Mouse (Mus musculus) limb, embryonic 14.5 days (tissue): ENCODE results near the gene Wfdc2. TPM values are rescaled to one million over a fixed set of nuclear protein-coding genes. Genes with fewer than 3 reads are reported as not detected.

Experiments
- ATAC-seq: fragments of 200-750 bp; cut with Nextera tagmentation; 2 replicates; pipeline ENCODE4 v1.8.0; 2017; ENCODE audit warnings: low read depth, moderate number of reproducible peaks, moderate TSS enrichment; ENCODE audit not compliant: low FRiP score
- DNase-seq: peaks from one replicate; pipeline ENCODE4 v3.0.0-alpha.2; 2015; ENCODE audit warnings: low spot score
- H3K27ac ChIP-seq: fragments of 300-500 bp; sonication (generic); replicated peaks from 2 replicates; pipeline ENCODE4 v1.5.1; 2014; ENCODE audit warnings: low read depth, mild to moderate bottlenecking, low read length, moderate library complexity, mixed read lengths
- H3K27me3 ChIP-seq: fragments of 300-500 bp; sonication (generic); 2 replicates; pipeline ENCODE4 v1.6.1; 2014; ENCODE audit warnings: low read length, mixed read lengths; ENCODE audit not compliant: control insufficient read depth, insufficient read depth
- H3K36me3 ChIP-seq: fragments of 300-500 bp; sonication (generic); 2 replicates; pipeline ENCODE4 v1.6.1; 2014; ENCODE audit warnings: mild to moderate bottlenecking, low read length, moderate library complexity, mixed read lengths; ENCODE audit not compliant: control insufficient read depth, insufficient read depth
- H3K4me1 ChIP-seq: fragments of 300-500 bp; sonication (generic); 2 replicates; pipeline ENCODE4 v1.6.1; 2014; ENCODE audit warnings: antibody characterized with exemption, low read length, mixed read lengths; ENCODE audit not compliant: control insufficient read depth, insufficient read depth
- H3K4me2 ChIP-seq: fragments of 300-500 bp; sonication (generic); replicated peaks from 2 replicates; pipeline ENCODE4 v1.6.1; 2014; ENCODE audit warnings: low read depth, mild to moderate bottlenecking, low read length, moderate library complexity; ENCODE audit not compliant: severe bottlenecking
- H3K4me3 ChIP-seq: fragments of 300-500 bp; sonication (generic); replicated peaks from 2 replicates; pipeline ENCODE4 v1.5.1; 2014; ENCODE audit warnings: low read length
- H3K9ac ChIP-seq: fragments of 300-500 bp; sonication (generic); 2 replicates; pipeline ENCODE4 v1.6.1; 2014; ENCODE audit warnings: mild to moderate bottlenecking, low read depth, low read length, moderate library complexity; ENCODE audit not compliant: severe bottlenecking
- H3K9me3 ChIP-seq: fragments of 300-500 bp; sonication (generic); 2 replicates; pipeline ENCODE4 v1.6.1; 2016; ENCODE audit warnings: low read length; ENCODE audit not compliant: control insufficient read depth
- POLR2A ChIP-seq: fragments of 200-500 bp; IDR thresholded peaks from 2 replicates; pipeline ENCODE4 v1.8.0; 2012; ENCODE audit warnings: inconsistent platforms, mild to moderate bottlenecking, moderate library complexity, borderline replicate concordance; ENCODE audit not compliant: insufficient read depth, insufficient read length; ENCODE audit errors: extremely low read depth
- WGBS: fragments of 180-500 bp; shearing (Covaris S2); extraction: QIAGEN DNeasy Blood & Tissue Kit; methylation state at CpG from one replicate; pipeline ENCODE4 v1.1.7; 2014; 5-methylcytosine and 5-hydroxymethylcytosine counted together
- polyA plus RNA-seq, 2 experiments: library from polyadenylated mRNA; depleted of rRNA in 1 of 2; stranded (reverse) in 1 of 2; unstranded in 1 of 2; fragments of >200 nt; fragmentation: Nextera tagmentation in 1 of 2; extraction: Ambion mirVana in 1 of 2; gene quantifications; 2 replicates each; pipeline versions ENCODE4 v1.2.1 to v1.2.3; 2012 to 2014

Wfdc2 gene
- polyA plus RNA-seq, 2 experiments: 27.3 to 30.4 TPM

DNA sequence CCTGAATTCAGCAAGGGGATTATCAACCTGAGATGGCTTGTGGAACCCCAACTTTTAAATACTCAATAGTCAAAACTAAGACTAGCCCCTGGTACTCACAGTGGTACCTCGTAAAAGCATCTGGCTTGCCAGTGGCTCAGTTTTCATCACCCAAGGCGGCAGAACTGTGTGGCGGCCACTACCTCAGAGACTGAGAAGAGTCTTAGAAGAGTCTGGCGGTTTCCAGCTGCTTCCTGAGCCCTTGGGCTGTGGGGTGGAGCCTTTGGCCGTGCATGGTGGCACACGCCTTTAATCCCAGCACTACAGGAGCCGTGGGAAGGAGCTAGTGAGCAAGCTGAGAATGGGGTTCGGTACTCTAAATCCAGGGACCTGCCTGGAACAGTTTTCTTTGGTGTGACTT is 39.9 kb upstream of the Wfdc2 start:
- no peak for ATAC-seq
- Histone ChIP-seq H3K27me3 (no peaks in the 10 kb centered on the region), H3K9me3 (0 out of 2 replicates have a peak, but pooled peaks cover 4% of the 10 kb centered on the region), H3K27ac (no peak overlapping the region), H3K36me3 (no peaks in the 10 kb centered on the region), H3K4me1 (peaks cover 23% of the 10 kb centered on the region), H3K4me3 (no peak overlapping the region), H3K9ac (no peak overlapping the region), H3K4me2 (0 out of 2 replicates have a peak overlapping the region, but pooled peaks have one; percentile 10)
- DNase-seq: no peak
- no peak for TF ChIP-seq POLR2A
- WGBS: 11% methylated on average over 8 of the region's 8 CpGs

DNA sequence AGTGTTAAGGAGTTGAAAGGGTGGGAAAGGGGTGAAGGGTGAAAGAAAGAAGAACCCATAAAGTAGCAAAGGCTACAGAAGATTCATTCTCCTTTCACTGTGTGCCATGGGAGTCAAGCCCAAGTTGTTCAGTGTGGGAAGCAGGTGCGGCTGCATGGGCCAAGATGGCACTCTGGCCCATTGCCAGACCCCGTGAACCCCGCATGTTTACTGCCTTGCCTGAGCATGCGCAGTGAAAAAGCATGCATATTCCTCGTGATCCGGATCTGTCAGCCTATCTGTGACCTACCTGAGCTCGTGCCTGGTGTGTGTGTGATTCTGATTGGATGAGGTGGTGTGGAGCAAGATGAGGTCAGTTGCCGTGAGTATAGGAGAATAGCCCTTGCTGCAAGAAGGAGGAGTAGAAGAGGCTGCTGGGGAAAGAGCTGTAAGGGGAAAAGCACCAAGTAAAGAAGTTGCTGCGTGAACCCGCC is 38.9 kb upstream of the Wfdc2 start:
- no peak overlapping the region for H3K9ac ChIP-seq
- no peak for TF ChIP-seq POLR2A
- peaks cover 23% of the 10 kb centered on the region for H3K4me1 ChIP-seq
- no peak overlapping the region for H3K4me3 ChIP-seq
- WGBS: 81% methylated on average over 10 of the region's 10 CpGs
- 0 out of 2 replicates have a peak, but pooled peaks cover 4% of the 10 kb centered on the region for H3K9me3 ChIP-seq
- no peak overlapping the region for H3K4me2 ChIP-seq
- H3K36me3 ChIP-seq: no peaks in the 10 kb centered on the region
- ATAC-seq (no peak), DNase-seq (no peak)
- H3K27me3 ChIP-seq: no peaks in the 10 kb centered on the region
- H3K27ac ChIP-seq: no peak overlapping the region

DNA sequence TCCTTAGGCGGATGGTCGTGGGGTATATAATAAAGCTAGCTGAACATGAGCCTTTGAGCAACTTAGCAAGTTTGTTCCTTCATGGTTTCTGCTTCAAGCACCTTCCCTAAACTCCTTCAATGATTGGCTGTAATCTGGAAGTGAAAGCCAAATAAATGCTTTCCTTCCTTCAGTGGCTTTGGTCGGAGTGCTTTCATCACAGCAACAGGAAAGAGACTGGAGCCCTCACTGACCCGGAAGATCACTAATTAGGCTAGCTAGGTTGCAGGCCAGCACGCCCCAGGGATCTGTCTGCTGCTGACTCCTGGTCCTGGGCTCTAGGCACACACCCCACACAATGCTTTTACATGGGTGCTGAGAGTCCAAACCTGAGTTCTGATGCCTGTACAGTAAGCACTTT is 33.7 kb upstream of the Wfdc2 start:
- Histone ChIP-seq H3K9ac (no peak overlapping the region), H3K36me3 (no peaks in the 10 kb centered on the region), H3K4me1 (no peaks in the 10 kb centered on the region), H3K27me3 (no peaks in the 10 kb centered on the region), H3K9me3 (0 out of 2 replicates have a peak, but pooled peaks cover 4% of the 10 kb centered on the region), H3K4me2 (no peak overlapping the region), H3K4me3 (no peak overlapping the region), H3K27ac (no peak overlapping the region)
- no peak for TF ChIP-seq POLR2A
- ATAC-seq (no peak), DNase-seq (no peak)
- WGBS: 50% methylated on average over 5 of the region's 5 CpGs

DNA sequence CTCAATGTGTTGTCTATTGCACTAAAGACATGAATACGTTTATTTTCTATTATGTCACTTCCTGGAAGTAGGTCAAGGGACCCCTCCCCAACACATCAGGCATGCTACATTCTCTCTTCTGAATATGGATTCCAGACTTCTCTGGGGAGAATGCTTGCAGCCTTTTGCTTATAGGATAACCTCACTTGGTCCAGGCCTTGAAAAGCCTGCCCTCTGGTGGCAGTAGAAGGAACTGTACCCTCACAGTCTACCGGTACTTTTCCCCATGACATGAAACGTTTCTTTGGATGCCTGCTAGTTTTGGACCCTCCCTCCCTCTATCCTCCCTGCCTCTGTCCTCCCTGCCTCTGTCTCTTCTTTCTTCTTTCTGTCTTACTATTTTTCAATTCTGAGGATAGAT is 31.0 kb upstream of the Wfdc2 start:
- ATAC-seq (peak; percentile 75), DNase-seq (peak; percentile 81)
- H3K9me3 ChIP-seq: 0 out of 2 replicates have a peak, but pooled peaks cover 4% of the 10 kb centered on the region
- no peak for TF ChIP-seq POLR2A
- no peaks in the 10 kb centered on the region for H3K27me3 ChIP-seq
- no peak overlapping the region for H3K9ac ChIP-seq
- WGBS: 0% methylated on average over 3 of the region's 3 CpGs
- H3K36me3 ChIP-seq: no peaks in the 10 kb centered on the region
- H3K4me2 ChIP-seq: no peak overlapping the region
- no peak overlapping the region for H3K4me3 ChIP-seq
- no peaks in the 10 kb centered on the region for H3K4me1 ChIP-seq
- no peak overlapping the region for H3K27ac ChIP-seq

DNA sequence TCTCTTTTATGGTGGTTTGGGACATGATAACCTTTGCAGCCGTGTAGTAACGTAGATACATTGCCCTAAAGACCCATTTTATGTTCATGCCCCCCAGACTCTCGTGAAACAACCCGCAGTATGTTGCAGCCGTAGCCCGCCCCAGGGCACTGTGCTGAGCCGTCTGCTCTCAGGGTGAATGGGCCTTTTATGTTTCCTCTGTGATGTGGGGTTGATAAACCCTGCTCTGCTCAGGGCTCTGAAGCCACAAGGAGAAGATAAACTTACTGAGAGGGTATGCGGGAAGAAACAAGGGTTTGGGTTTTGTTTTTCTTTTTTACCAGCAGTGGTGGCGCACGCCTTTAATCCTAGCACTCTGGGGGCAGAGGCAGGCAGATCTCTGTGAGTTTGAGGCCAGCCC is 27.9 kb upstream of the Wfdc2 start:
- no peaks in the 10 kb centered on the region for H3K36me3 ChIP-seq
- H3K9ac ChIP-seq: no peak overlapping the region
- H3K9me3 ChIP-seq: no peaks in the 10 kb centered on the region
- 47% methylated on average over 10 of the region's 10 CpGs for WGBS
- no peak overlapping the region for H3K4me2 ChIP-seq
- no peak for ATAC-seq
- no peak for TF ChIP-seq POLR2A
- H3K27ac ChIP-seq: no peak overlapping the region
- H3K4me1 ChIP-seq: no peaks in the 10 kb centered on the region
- H3K4me3 ChIP-seq: no peak overlapping the region
- no peaks in the 10 kb centered on the region for H3K27me3 ChIP-seq
- no peak for DNase-seq

DNA sequence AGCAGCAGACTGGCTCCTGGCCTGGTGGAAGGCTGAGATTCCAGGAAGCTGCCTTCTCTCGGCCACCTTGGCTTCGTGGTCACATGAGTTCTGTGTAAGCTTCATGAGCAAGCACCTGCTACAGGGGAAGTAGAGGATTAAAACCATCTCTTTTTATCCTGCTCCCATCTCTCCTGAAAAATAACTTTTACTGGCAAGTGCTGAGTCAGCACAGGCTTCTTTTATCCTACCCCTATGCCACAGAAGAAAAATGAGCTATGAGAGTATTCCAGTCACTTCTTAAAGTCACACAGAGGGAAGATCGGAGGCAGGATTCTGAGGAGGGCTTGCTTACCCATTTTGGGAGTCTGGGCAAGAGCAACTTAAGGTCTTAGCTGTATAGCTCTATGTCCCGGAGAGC is 25.2 kb upstream of the Wfdc2 start:
- H3K27me3 ChIP-seq: no peaks in the 10 kb centered on the region
- no peaks in the 10 kb centered on the region for H3K9me3 ChIP-seq
- no peak overlapping the region for H3K27ac ChIP-seq
- H3K4me3 ChIP-seq: no peak overlapping the region
- H3K9ac ChIP-seq: no peak overlapping the region
- H3K4me1 ChIP-seq: no peaks in the 10 kb centered on the region
- no peak for TF ChIP-seq POLR2A
- DNase-seq (no peak), ATAC-seq (no peak)
- WGBS: 77% methylated on average over 4 of the region's 4 CpGs
- no peaks in the 10 kb centered on the region for H3K36me3 ChIP-seq
- H3K4me2 ChIP-seq: no peak overlapping the region
